Mouse (Mus musculus): Measurements from ENCODE around the gene Irf4.
A peak's percentile ranks its signal among the peaks of the same experiment; 100 is the strongest.

Irf4 gene

DNA sequence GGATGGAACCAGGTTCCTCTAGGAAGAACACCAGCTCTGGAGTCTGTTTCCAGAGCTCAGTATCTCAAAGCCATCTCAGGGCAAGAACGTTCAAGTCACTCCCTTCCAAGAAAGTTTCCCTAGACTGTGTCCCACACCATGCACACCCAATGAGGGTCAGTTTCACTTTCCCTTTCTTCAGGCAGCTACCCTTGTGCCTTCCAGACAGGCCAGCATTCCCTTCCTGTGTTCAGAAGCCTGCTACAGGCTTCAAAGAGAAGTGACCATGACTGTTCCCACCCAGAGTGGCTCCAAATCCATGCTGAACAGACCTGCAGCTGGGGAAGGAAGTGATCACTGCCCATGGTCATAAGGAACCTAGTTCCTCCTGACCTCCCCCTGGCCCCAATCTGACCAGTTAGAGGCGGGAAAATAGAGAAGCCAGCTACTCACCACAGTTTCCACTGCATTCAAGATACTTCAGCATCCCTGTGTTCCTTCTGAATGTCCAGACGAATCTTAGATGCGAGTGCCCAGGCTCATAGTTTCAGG lies 10.7 kb upstream of the Irf4 start:
- DNase-seq (ENCODE audit: low read depth, low spot score), result no peak

DNA sequence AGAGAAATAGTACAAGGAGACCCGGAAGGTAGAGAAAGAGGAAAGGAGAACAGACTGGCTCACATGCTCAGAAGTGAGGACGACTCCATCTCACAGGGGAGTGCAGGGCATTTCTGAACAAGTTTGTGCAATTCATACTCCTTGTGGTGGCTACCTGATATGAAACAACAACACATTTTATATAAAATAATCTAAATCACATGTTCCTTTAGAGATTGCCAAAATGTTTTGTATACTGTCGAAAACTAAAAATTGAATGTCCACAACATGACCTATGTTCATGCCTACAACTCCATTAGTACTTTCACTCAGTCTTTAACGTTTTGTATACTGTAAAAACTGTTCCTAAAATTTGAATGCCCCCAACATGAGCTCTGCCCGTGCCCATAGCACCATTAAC lies 7.9 kb upstream of the Irf4 start:
- no peak for DNase-seq (ENCODE audit: low read depth, low spot score)

- no peak for DNase-seq (ENCODE audit: low read depth, low spot score)
These were observed 6.5 kb upstream of the Irf4 start for GRCm38 (mm10) chr13:30742411-30742970.

GRCm38 (mm10) chr13:30745121-30745520 lies 3.9 kb upstream of the Irf4 start:
- no peak for DNase-seq (ENCODE audit: low read depth, low spot score)

DNA sequence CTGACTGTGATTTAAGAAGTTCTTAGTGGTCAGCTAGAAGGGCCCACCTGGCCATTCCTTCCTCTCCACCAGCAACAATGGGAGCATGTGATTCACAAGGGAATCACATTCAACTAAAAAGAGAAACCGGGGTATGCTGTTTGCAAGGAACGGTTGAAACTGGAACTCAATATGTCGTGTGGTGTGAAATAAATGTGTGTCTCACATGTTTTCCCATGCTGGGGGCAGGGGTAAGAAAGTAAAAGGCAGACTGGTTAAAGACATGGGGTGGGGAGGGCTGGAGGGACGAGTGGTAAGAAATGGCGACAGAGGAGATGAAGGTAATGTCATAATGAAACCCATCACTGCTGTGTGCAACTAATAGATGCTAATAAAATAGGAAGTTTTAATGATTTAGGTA lies 2.0 kb upstream of the Irf4 start:
- no peak for DNase-seq (ENCODE audit: low read depth, low spot score)

DNA sequence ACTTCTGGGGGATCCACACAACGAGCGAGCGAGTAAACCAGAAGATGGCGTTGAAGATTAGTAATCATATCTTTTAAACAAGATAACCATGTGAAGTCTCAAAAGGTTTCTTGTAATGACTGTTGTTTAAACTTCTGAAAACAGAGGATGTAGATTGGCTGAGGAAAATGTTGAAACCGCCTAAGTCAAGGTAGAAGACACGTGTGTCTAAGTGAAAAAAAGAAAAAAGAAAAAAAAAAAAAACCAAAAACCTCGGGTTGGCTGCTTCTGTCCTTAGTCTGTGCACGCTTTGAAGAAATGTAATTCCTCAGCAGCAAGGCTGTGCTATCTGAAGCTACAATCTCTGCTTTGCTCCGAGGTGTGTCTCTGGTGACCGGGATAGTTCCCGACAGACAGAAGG lies 1.5 kb upstream of the Irf4 start:
- DNase-seq (ENCODE audit: low read depth, low spot score), result no peak

DNA sequence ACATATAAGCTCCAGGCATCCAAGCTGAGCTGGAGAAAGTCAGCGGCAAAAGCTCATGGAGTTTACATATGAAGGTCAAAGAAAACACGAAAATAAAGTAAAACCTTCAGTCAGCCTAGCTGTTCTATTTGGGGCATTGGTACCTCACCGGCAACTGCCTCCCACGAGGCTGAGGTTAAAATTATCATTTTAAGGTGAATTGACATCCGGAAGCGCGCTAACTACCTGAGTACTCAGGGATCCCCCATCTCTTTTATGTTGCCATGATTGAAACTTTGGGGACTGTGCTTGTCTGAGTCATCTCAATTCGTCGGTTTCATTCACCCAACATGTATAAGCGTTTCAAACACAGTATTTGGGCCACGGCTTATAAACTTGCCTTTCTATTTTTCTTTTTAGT lies 705 bp upstream of the Irf4 start:
- DNase-seq (ENCODE audit: low read depth, low spot score), result no peak

DNA sequence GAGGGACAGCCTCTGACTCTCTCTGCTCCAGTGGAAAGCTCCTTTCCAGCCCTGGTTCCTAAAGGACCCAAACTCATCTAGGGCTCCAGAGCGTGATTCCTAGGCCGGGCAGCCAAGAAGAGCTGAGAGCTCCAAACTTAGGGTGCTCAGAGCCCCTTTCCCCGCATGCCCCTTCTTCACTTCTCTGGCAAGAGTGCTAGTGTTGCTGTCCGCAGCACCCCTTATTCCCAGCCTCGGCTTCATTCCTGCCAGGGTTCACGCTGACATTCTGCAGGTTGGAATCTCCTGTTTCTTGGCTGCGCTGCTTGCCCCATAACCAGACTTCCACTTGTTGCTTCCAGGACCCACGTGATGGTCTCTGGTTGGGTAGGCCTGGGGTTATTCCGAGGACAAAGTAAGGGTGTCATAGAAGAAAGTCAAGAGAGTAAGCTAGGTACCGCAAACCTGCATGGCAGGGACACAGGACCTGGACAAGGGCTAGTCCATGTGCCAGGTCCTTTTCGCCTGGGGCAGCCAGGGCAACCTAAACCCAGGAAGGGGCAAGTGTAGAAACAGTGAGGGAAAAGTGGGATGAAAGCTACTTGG lies 623 bp downstream of the Irf4 start:
- no peak for DNase-seq (ENCODE audit: low read depth, low spot score)

DNA sequence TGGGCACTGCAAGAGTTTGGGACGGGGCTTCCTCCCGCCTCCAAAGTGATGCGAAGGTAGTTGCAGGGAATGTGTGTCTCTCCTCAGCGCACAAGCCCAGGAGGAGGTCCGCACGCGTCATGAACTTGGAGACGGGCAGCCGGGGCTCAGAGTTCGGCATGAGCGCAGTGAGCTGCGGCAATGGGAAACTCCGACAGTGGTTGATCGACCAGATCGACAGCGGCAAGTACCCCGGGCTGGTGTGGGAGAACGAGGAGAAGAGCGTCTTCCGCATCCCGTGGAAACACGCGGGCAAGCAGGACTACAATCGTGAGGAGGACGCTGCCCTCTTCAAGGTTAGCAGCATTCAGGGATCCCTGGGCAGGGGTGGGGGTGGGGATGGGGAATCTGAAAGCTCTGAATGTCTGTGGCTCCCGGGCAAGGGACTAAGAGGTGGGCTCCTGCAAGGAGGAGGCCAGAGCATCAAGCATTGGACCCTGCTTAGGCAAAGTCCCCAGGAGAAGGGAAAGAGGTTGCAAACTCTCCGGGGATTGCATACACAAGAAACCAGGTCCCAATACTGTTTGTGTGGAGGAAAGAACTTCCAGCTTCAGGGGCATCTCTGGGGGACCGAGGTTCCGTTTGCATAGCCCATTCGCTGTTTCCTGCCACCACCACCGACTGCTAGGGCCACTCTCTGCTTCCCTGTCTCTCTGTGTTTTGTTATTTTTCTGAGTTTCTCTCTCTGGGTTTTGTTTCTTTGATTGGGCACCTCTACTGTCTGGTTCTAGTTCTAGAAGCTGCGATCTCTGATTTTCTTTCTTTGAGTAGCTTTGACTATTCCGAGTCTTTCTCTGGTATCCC lies 1.7 kb downstream of the Irf4 start:
- DNase-seq (ENCODE audit: low read depth, low spot score), result no peak

GRCm38 (mm10) chr13:30751304-30751580 lies 2.2 kb downstream of the Irf4 start:
- no peak for DNase-seq (ENCODE audit: low read depth, low spot score)

DNA sequence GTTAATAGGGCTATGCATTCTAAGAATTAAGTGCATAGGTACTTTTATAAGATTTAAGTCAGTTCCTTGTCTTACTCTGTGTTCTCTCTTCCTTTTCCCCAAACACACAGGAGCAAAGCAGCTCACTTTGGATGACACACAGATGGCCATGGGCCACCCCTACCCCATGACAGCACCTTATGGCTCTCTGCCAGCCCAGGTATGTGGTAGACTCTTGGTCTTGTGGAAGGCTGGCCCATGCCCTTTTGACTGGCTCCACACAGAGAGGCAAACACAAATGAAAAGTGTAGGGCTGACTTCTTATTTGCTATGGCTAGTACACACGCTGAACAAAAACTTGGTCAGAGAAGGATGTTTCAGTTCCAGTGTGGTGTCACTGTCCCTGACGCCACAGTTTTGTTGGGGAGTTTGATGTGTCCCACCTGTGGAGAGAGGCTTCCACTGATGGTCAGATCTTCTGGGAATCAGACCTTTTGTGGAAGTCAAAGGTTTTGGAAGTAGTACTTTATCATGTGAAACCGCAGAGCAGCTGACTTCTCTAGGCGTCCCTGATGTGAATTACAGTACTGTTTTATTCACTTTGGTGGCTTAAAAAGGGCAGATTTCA lies 3.7 kb downstream of the Irf4 start:
- no peak for DNase-seq (ENCODE audit: low read depth, low spot score)

DNA sequence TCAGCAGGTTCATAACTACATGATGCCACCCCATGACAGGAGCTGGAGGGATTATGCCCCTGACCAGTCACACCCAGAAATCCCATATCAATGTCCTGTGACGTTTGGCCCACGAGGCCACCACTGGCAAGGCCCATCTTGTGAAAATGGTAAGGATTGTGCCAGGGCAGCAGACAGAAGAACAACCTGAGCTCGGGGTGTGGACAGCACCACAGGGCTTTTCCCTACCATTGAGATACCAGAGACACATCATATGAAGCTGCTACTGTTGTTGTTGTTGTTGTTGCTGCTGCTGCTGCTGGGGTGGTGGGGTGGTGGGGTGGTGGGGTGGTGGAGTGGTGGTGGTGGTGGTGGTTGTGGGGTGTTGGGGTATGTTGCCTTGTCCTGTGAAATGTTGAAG lies 4.4 kb downstream of the Irf4 start:
- no peak for DNase-seq (ENCODE audit: low read depth, low spot score)

GRCm38 (mm10) chr13:30754066-30754465 lies 5.0 kb downstream of the Irf4 start:
- no peak for DNase-seq (ENCODE audit: low read depth, low spot score)

DNA sequence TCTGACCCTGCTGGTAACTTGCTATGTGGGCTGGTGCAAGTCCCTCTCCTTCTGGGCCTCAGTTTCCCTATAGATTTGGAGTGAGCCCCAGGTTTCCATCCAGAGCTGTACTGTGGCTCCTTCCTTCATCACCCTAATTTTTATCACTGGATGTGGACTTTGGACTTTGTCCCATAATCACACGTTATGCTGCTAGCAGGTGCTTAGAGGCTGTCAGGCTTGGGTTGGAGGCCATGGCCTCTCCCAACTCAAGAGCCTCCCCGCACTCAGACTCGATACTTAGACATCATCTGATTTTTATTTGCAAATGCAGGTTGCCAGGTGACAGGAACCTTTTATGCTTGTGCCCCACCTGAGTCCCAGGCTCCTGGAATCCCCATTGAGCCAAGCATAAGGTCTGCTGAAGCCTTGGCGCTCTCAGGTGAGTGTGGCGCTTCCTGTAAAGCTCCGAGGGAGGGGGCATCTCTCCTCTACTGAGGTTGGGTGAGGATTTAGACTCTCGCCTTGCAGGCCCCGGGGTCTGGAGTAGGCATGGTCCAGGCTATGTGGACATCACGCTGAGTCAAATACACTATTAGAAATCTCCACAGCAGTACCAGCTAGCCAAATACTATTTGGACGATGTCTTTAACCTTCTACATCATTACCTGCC lies 5.9 kb downstream of the Irf4 start:
- no peak for DNase-seq (ENCODE audit: low read depth, low spot score)

- DNase-seq (ENCODE audit: low read depth, low spot score), result no peak
These were observed 6.6 kb downstream of the Irf4 start for GRCm38 (mm10) chr13:30755577-30755976.

GRCm38 (mm10) chr13:30755998-30756639 lies 7.1 kb downstream of the Irf4 start:
- DNase-seq (ENCODE audit: low read depth, low spot score), result no peak

DNA sequence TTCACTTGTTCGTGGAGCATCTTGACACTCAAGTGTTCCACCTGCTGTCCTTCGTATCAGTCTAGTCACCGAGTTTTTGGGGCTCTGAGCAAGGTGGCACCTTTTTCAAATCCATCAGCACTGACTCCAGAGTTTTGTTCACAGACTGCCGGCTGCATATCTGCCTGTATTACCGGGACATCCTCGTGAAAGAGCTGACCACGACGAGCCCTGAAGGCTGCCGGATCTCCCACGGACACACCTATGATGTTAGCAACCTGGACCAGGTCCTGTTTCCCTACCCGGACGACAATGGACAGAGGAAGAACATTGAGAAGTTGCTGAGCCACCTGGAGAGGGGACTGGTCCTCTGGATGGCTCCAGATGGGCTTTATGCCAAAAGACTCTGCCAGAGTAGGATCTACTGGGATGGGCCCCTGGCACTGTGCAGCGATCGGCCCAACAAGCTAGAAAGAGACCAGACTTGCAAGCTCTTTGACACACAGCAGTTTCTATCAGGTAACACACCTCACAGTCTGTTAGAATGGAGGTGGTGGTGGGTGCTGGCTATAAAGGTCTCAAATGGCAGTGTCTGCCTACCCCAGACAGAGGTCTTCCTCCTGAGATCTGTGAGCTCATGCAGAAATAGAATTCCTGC lies 8.4 kb downstream of the Irf4 start:
- no peak for DNase-seq (ENCODE audit: low read depth, low spot score)

DNA sequence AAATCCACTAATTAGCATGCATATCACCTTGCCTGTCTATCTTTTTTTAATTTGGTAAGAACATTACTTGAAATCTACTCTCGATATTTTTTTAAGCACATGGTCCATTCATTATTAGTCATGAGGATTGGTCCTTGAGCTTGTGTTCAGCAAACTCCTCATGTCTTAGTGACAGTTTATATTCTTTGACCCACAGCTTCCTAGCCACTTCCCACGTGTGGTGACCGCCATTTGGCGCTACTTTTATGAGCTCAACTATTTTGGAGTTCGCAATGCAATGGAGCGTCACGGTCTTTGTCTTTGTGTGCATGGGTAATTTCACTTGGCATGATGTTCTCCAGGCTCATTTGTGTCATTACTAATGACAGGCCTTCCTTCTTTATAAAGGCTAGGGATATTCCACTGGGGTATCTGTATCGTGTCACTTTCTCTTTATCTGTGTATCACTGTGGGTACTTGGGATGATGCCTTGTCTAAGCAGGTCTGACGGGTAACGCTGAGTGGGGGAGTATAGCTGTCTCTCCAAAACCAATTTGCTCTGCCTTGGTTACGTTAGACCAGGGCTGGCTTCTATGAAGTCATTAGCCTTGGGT lies 9.9 kb downstream of the Irf4 start:
- DNase-seq (ENCODE audit: low read depth, low spot score), result no peak

DNA sequence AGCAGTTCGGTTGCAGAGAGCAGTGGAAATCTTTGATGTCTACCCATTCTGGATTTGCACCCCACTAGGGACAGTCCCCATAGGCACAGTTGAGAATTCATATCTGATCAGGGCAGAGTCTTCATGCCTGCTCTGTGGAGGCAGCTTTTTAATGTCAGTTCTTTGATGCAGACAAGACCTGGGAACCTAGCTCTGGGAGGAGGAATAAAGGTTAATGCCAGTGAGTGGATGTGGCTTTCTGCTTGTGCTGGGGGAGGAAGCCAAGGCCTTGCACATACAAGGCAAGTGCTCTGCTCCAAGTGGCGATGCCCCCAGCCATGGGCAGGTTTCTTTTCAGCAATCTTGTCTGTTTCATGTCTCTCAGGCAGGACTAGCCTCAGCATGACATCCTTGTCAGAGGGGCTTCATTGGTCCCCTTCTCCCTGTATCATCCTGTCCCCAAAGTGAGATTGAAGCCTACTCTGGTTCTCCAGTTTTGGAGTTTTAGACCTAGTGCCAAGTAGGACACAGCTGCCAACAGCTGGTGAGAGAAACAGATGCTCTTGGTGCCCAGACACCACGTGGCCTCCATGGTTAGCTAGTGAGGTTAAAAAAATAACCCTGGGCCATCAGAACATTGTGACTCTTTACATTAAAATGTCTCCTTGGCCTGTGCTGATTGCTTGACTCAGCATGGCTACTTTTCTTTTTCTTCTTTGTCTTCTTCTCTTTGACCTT lies 11.5 kb downstream of the Irf4 start:
- DNase-seq (ENCODE audit: low read depth, low spot score), result peak; percentile 55

- DNase-seq (ENCODE audit: low read depth, low spot score), result no peak
These were observed 12.2 kb downstream of the Irf4 start for GRCm38 (mm10) chr13:30761151-30761631.

Data from 3T3-L1 (cell line).